Mouse (Mus musculus) right cerebral cortex, adult 2 months (tissue): Measurements from ENCODE around the gene Timm8b.
A peak's percentile ranks its signal among the peaks of the same experiment; 100 is the strongest.

Experiments used
- DNase-seq, 2 experiments: peaks; one replicate each; pipeline ENCODE4 v3.0.0; 2021 to 2022; ENCODE audit warnings: low spot score in 2 of 2

Gene Timm8b

DNA sequence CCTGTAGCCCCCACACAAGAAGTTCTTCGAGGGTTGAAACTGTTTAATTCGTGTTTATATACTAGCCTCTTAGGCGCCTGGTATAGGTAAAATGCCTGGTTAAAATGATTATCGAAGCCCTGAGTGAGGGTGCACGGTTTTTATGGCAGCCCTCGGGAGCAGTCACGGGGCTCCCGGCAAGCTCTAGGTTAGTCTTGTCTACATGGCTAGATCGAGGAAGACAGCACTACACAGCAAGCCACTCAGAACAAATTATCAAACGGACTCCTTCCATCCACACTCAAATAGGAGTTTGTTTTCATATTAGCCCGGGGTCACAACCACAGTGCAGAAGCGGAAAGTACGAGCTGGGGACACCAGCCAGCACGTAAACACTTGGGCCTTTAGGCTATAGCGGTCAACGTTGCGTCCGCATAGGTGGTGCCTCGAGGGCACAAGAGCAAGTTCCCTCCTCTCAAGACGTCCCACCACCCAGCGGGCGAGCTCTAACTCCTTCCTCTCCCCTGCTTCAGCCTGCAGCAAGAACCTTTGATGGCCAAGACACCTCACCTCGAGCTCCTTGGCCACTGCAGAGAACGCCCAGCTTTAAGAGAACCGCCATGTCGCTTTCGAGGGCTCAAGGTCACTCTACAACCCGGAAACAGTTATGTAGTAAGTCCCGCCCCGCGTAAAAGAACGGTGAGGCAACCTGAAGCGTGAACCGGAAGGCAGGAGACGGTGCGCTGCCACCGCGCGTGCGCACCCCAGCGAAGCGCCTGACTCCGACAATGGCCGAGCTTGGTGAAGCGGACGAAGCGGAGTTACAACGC, at the start of gene Timm8b, which contains the start of gene Sdhd:
Gene Timm8b (plus strand): TSS at position 722 of the 809 bp plus-strand sequence.
Gene Sdhd (minus strand): TSS at position 624 of the 809 bp plus-strand sequence.
- peak; percentile 96 to 97 for DNase-seq

DNA sequence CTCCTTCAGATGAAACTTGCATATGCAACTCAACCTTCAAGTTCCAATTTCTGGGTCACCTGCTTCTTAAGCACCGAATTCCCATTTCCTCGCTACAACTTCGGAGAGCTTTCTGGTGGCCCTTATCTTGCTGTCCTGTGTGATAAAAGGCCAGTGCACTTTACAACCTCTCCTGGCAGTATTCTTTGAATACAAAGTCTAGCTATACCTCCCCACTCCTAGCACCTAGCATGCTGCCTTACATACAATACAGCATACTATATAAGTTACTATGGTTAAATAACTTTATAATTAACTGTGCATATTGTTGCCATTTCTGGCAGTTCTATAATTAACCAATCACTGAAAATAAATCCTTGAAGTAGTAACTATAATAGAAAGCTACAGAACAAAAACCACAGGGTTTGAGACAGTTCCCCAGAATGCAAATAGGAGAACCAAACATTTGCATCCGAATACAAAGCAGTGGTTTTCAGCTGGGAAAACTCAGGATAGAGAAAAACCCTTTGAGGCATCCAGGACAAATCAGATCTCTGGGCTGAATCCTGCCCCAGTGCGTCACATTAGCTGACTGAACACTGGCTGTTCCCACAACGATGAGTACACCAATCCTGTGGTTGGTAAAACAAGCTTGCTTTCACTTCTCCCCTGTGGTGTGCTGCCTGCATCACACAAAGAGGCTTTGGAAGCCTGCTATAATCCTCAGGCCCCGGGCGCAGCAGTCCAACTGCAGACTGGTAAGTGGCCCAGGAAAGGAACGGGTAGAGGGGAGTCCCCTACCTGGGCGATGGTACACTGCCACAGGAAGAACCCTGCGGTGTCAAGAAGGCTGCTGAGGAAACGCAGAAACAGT, 49.2 kb upstream of the Timm8b start, which contains the start of gene Il18:
Gene Il18 (plus strand): TSS at position 587 of the 853 bp plus-strand sequence.
- DNase-seq, result peak; percentile 66 to 77

DNA sequence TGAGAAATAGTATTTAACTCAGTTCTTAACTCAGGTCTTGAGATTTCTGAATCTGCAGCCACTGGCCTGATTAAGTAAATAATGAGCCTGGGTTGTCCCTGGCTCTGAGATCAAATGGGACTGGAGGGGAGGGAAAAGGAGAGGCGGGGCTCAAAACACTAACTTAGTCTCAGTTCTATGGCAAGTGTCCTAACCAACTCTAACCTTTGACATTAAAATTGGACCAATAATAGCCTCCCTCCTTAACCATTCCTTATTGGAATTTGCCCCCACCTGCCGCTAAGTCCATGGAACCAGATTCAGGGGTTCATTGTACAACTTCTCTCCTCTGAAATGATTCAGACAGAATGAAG, 48.6 kb upstream of the Timm8b start, which contains the start of gene Bco2:
Gene Bco2 (minus strand): TSS at position 88 of the 353 bp plus-strand sequence.
- no peak for DNase-seq

DNA sequence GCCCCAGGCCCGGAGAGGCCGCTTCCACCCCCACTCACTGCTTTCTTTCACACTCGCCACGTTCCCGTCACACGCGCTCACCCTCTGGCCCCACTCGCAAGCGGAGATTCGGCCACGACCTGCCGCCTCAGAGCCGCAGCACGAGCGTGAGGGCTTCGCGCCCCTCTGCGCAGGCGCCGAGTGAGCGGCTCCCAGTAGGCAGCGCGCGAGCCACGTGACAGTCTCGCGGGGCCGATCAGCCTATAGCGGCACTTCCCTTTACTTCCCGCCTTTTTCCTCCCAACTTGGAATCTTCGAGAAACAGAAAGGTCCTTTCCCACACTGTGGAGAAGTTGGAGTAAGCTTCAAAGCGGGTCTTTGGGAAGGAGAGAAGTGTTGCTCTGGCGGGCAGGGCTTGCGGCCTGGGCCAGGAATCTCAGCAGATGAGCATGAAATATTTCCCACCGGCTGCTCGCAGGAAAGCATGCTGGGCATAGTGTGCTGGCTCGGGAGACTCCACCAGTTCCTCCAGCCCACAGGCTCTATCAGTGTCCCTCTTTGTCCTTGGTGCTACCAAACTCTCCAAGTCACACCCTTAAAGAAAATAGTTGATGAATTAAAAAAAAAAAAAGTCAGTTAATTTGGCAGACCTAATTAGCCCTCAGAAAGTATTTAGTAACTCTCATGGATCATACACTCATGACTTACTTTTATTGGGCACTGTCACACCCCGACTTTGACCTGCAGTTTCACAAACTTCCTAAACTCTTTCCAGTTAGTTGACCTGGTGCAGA, 42.4 kb upstream of the Timm8b start, which contains the start of gene Tex12:
Gene Tex12 (minus strand): TSS at position 181 of the 773 bp plus-strand sequence.
- DNase-seq, result no peak

DNA sequence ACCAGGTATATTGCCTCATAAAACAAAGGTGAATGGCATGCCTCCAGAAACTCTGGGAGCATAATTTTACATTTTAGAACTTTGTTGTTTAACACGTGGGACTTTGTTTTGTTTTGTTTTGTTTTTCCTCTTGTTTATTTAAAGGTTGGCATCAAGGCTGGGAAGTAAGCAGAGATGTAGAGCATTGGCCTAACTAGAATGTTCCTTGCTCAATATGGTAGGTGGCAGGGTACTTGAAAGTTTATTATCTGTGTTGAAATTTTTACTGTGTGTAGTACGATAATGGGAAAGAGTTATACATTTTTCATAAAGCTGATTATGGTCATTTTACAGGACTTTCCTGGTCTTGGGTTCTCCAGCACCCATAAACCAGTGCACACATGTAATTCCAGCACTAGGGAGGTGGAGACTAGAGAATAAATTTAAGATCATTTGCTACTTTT, 41.8 kb upstream of the Timm8b start:
- DNase-seq, result no peak

DNA sequence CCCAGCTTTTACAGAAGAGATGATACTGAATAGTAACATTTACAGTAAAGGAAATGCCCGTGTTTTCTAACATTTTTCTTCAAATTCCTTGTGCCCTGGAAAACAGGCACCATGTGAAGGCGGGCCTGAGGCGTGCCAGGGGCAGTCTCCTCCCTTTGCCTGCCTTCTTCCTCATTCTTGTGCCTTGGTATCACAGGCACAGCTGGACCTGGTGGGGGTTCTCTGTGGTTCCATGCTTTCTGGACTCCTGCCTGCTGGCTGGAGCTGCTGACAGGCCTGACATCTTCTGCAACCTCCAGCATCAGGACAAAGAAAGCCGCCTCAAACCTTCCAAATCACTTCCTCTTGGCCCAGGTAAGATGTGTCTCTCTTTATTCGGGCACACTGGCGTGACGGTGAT, 38.5 kb upstream of the Timm8b start:
- DNase-seq, result no peak

DNA sequence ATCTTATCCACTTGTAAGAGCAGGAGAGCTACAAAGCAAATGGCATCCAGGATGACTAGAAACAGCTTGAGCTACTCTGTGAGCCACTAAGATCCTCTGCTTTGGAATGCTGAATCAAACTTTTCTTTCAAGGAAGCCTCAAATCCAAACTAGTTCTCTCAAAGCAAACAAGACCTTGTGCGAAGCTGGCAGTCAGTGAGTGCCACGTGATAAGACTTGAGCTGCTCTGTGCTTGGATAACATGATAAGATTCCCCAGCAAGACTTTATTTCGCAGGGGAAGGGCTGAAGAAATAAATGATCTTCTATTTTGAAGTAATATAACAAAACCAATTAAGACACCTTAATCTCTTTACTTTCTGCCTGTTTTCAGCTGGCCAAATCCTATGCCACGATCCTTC, 37.8 kb upstream of the Timm8b start:
- DNase-seq, result no peak

DNA sequence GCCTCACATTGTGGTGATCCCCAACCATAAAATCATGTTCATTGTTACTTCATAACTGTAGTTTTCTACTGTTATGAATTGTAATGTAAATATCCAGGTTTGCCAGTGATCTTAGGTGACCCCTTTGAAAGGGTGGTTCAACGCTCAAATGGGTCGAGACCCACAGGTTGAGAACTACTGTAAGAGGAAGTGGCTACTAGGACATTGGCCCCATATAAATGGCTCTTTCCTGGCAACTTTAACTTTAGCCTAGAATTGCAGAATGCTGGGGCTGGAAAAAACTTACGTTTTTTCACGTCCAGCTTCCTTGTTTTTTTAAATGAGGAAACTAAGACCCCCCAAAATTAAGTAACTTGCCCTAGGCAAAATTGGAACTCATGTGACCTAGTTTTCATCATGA, 36.3 kb upstream of the Timm8b start:
- DNase-seq, result no peak

DNA sequence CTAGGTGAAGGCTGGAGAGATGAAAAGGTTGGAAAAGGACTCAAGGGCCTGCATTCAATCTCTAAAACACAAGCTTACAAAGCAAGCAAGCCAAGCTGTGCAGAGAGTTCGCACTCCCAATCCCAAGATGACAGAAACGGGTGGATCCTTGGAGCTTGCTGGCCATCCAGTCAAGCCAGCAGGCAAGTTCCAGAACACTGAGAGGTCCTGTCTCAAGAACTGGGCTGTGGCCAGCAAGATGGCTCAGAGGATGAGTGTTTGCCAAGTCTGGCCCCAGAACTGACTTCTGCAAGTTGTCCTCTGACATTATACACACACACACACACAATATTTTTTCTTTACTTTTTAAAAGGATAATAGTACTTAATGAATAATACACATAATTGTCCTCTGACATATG, 35.8 kb upstream of the Timm8b start:
- no peak for DNase-seq

DNA sequence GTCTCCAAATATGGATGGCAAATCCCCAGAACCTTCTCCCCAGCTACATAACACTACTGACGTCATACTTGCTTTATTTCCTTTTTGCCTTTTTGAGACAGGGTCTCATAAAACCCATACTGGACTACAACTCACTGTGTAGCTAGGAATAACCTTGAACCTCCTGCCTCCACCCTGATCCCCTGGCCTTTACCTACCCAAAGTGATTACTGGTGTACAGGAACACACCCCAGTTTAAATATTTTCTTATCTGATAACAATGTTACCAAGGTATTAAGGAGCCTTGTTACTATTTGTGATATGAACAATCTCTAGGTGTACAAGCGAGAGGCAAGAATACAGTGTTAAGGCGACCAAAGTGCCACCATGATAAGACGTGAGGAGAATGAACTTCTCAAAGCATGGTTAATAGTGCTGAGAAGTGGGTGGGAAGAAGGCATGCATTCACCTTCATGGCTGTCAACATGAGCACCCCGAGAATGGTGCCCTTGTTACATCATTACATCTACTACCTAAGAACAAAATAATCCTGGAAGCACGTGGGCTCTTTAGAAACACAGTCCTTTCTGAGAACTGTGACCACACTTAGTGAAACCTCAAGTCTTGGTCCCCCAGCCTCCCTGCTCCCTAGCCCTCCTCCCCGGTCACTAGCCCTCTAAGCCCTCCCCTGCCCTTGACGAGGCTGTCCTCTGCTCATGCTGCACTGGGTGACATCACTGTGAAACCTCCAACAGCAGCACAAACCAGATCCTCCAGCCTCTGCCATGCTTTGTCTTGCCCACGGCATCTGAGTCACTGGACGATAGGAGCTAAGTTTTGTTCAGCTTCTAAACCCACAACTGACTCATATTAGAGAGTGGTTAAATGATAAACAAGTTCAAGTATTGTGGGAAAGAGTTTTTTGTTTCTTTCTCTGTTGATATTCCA, 33.8 kb upstream of the Timm8b start:
- DNase-seq, result no peak

DNA sequence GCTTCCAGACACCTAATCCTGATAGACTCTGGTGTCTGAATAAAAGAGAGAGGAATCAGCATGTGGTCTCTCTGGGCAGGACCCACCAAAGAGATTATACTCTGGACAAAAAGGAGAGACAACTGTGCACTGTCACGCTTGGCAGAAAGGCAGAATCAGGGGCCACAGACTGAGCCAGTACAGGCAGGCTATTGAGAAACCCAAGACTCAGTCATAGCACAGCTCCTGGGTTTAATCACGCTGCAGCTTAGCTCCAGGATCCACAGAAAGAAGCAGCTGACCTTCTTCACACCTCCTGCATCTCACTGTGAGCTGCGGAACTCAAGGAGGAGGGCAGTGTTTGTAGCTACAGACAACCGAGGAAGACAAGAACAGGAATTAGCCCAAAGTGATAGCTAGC, 23.3 kb upstream of the Timm8b start:
- DNase-seq, result no peak

DNA sequence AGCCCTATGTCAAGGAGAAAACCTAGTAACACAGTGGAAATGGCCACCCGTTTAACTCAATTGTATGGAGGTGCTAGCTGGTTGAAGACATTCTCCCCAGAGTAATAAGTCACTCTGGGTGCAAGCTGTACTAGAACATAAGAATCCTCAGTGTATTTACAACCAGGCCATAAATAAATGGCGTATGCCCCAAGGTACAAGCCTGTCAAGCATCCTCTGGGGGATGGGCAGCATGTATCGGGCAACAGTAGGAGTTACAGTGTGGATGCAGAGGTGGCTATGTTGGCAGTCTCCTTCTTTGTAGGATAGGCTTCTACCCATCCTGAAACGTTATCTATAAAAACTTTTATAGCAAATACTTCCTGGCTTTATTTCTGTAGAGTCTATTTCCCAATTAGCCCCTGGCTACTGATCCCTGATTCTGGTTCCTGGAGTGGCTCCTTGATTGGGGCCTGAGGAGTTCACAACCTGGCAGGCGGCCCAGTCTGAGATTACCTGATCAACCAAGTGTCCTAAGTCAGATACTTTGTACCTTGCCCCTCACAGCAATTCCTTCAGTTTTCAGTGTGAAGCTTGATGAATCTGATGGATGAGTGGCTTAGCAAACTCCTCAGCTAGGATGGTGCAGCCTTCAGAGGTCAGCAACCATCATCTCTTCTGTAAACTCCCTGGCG, 18.4 kb upstream of the Timm8b start:
- no peak for DNase-seq

DNA sequence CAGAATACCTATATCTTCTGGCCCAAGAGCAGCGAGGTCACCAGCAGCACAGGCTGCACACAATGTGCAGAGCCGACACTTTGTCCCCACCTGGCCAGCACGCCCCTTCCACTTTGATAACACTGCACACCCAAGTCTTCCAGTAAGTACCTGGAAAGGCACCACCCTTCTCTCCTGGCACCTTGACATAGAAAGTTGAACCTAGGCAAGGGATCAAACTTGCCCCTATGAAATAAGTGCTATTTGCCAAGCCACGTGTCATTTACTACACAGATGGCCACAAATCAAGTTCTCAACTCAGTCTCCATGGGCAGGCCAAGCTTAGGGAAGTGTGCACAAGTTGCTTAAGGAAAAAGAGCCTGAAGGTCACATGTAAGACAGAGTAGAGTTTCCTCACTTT, 16.8 kb upstream of the Timm8b start:
- no peak for DNase-seq

DNA sequence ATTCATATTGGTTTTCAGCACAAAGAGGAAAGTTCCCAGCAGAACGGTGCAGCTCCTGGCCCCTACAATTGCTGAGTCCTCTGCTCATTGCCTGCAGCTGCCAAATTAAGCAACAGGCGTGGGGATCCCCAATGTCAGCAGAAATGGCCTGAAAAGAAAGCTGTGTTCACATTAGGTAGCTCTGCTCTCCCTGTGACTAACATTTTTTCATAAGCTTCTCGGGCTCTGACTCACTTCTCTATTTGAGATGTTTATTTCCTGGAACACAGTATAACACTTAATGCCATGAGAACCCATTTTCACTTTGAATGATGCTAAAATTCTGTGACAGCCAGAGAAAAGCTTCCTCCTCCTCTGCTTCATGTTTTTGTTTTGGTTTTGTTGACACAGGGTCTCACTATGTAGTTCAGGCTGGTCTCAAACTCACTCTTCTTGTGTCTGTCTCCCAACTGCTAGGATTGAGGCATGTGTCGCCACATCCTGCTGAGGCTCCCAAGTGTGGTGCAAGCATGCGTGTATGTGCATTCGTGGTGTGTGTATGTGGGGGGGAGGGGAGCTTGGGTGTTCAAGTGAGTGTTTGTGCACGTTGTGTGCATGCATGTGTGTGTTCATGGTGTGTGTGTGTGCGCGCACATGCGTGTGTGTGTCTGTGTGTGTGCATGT, 12.7 kb upstream of the Timm8b start:
- no peak for DNase-seq

DNA sequence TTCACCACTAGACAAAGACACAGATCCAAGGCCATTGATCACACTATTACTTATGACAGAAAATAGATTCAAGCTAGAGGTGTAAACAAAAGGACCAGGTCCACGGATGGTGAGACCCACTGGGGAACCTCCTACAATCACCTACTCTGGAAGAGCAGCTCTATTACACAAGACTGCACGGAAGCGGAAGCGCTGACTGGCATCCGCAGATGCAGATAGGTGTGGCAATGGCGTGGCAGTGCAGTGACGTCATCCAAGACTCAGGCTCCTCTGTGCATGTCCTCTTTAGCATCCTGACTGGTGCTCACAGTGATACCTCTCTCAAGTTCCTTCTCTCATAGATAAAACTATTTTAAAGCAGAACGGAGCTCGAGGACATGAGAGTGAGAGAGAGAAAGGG, 10.8 kb upstream of the Timm8b start:
- no peak for DNase-seq

DNA sequence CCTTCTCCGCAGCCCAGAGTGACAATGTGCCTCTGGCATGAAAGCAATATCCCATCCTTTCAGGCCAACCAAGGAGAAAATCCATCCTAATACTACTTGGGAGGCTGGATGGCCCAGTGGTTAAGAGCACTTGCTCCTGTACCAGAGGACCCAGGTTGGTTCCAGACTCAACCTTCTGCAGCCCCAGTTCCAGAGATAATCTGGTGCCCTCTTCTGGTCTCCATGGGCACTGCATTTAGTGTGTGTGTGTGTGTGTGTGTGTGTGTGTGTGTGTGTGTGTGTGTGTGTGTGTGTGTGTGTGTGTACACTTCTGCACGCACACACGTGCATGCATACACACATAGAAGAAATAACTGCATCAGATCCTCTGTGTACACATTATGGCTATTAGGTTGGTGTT, 10.2 kb upstream of the Timm8b start:
- no peak for DNase-seq

DNA sequence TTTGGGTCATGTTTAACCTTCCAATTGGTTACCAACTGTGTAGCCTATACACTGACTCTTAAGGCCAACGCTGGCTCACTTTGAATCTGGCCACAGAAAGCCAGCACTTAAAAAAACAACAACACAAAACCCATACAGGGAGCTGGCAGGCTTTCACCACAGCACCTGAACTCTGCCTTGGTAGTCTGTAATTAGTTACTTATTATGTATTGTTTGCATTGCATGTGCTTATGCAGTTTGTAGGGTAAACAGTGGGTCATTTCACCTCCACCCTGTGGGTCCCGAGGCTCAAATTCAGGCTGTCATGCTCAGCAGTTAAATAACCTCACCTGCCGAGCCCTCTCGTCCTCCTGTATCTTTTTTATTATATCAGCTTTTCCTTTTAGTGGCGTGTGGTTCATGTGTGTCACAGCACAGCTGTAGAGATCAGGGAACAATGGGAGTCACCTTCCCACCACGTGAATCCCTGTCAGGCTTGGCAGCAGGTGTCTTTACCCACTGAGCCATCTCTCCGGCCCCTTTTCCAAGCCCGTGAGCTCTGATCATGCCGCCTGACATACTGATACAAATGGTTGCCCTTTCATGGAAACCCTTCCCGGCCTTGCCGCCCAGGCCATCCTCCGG, 8.8 kb upstream of the Timm8b start:
- DNase-seq, result no peak

DNA sequence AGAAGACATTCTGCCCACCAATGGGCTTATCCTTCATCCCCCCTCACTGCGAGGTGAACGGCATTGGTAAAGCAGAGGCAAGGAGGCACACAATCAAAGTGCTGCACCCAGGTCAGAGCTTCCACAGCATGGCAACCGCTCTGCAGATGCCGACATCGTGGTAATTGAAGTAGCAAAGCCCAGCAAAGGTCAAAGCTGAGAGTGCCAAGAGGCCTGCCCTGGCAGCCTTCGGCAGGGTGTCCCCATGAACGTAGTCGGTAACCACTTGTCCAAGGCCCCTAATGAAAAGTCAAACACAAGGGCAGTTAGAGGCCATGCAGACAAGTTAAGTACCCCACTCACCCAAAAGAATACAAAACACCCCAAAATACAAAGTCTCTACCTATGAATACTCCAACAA, 6.7 kb upstream of the Timm8b start:
- no peak for DNase-seq

DNA sequence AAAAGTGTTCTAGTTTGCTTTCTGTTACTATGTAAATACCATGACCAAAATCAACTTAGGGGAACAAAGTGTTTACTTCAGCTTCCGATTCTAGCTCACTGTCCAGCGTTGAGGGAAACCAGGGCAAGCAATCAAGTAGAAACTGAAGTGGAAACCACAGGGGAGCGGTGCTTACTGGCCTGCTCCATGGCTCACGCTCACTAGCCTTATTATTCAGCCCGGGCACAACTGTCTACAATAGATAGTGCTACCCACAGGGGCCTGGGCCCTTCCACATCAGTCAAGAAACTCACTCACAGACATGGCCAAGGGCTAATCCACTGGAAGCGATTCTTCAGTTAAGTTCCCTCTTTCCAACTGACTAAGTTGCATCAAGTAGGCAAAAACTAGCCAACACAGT, 2.2 kb upstream of the Timm8b start:
- no peak for DNase-seq
